Mouse (Mus musculus): ENCODE data around the gene Baz2a.

GRCm38 (mm10) chr10:128082880-128083421, 8.4 kb upstream of the Baz2a start, which contains the start of gene Atp5b:
- TF ChIP-seq GATA1 (IDR thresholded peaks at IDR 0.05; ENCODE audit: low read length) = no peak
- TF ChIP-seq TAL1 (IDR thresholded peaks at IDR 0.05; ENCODE audit: low read length) = no peak

Data from erythroblast, embryonic 14.5 days (primary cell).